Mouse (Mus musculus) monocyte, adult 2 months (primary cell): ENCODE data around the gene Cyfip2.

Experiments used
- DNase-seq, 2 experiments: peaks; one replicate each; pipeline ENCODE4 v3.0.0; 2022; ENCODE audit warnings: low spot score in 2 of 2, low read depth in 1 of 2

Cyfip2 gene

GRCm38 (mm10) chr11:46312523-46313035 lies at the start of gene Cyfip2:
TSS of gene Cyfip2 (minus strand) at chr11:46312859.
- no peak for DNase-seq

DNA sequence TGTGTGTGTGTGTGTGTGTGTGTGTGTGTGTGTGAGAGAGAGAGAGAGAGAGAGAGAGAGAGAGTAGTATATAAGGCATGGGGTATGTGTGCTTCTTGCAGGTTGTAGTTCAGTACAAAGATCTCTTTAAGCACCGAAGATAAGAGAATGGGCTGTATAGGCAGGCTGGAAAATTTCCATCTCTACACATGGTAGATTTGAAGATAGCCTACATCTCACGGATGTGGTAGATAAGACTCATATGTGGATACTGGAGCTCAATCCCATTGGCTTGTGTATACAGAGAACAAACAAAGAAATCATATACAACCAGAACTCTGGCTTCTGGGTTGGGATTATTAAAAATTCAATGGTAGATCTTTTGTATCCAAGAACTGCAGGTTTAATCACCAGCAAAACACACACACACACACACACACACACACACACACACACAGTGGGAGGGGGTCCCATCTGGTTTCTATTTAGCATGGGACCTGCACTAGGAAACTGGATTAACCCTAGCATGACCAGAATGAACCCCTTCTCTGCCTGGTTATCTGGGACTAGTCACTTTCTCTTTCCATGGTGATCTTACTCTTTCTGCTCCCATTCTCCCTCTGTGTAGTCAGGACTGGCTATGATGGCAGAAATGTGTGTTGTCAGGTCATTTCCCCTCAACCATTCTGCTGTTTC lies 48.5 kb upstream of the Cyfip2 start:
- no peak for DNase-seq

- no peak for DNase-seq
These were observed 45.7 kb upstream of the Cyfip2 start for GRCm38 (mm10) chr11:46358369-46358768.

DNA sequence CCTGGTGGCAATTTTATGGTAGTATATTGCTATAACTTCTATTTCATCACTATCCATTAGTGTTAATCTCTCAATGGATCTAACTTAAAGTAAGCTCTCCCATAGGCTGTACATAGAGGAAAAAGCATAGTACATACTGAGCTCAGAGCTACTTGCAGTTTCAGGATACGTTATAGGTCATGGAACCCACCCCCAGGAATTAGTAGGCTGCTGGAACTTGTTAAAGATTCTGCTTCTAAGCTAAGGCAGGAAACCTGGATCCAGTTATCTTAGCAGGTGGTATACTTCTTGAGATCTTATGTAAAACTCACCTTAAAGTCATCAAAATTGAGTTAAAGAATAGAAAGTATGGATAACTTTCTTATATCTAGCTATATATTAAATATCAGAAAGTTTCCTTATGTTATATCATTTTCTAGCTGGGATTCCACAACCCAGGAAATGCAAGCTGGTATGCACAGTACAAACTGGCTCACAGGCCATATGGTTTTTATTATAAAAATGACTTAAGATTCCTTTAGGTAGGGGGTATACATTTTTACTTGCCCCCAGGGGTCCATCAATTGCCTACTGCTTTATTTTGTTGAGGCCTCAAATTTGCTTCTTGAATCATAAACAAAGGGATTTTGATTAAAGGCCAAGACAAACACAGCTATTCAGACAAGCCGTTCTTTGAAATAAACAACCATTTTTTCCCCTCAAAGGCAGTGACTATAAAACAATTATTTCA lies 37.2 kb upstream of the Cyfip2 start:
- DNase-seq: no peak

- no peak for DNase-seq
These were observed 35.8 kb upstream of the Cyfip2 start for GRCm38 (mm10) chr11:46348416-46348815.

DNA sequence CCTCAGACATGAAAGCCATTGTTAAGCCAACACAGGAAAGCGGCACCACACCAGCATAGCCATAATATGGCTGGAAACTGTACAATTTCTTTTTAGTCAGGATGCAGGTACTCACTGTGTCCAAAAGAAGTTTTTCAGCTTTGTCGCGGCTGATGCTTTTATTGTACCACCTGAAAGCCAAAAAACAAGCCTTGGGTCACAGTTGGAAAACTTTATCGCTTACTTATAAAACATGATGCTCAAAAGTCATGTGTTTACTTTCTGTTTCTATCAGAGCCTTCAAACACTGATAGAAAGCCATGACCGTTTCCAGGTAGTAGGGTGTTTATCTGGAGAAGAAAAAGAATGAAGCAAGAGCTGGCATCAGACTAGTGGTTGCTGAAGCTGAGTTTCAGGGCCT lies 35.1 kb upstream of the Cyfip2 start:
- no peak for DNase-seq

GRCm38 (mm10) chr11:46343886-46344546 lies 31.4 kb upstream of the Cyfip2 start:
- no peak for DNase-seq

DNA sequence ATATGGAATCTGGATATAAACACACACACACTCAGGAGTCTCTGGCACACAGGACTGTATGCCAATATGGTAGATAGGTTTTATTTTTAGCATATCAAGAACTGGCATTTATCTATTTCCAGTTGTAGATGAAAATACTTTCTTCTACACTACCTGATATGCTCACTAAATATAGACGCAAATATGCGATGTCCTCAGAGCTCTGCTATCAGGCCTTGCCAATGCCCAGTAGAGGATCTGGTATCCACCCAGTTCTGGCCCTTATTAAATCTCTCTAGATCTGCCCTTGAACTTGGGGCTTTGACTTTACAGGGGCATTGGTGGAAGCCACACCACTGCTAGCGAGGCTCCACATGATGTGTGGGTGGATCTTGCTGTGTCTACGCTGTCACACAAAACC lies 29.3 kb upstream of the Cyfip2 start:
- no peak for DNase-seq

DNA sequence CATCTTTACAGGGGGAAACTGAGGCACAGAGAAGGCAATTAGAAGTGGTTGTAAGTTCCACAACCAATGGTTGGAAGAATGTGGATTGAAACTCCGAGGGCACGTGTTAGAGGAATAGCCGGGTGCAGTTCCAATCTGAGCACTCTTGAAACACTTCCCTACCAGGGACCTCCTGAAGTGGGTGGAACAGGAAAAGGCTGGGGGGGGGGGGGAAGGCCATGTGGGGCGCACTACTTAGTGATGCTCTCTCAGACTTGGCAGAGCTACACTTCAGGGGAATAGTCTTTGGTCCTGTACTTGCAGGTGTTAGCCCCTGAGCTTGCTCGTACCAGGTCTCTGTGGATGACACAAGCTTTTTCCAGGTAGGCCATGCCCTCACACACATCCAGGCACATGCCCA lies 23.4 kb upstream of the Cyfip2 start:
- no peak for DNase-seq

DNA sequence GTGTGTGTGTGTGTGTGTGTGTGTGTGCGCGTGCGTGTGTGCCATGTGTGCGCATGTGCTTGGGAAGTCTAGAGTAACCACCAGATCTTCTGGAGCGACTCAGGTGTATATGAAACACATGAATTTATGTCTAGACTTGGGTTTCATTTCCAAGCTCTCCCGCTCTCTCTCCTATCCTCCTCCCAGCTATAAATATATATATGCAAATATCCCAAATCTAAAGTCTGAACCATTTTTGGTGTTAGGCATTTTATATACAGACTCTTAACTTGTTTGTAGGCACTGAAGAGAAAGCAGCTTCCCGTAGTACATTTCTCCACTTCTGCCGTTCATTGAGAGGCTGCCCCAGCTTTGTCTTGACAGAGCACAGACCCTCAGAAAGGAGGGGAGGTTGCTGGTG lies 19.6 kb upstream of the Cyfip2 start:
- no peak for DNase-seq

GRCm38 (mm10) chr11:46326271-46327015 lies 13.8 kb upstream of the Cyfip2 start:
- DNase-seq: no peak

- DNase-seq: no peak
These were observed 8.9 kb upstream of the Cyfip2 start for GRCm38 (mm10) chr11:46321559-46321958.

- peak; percentile 64 to 71 for DNase-seq
These were observed 1.9 kb upstream of the Cyfip2 start for GRCm38 (mm10) chr11:46314534-46314933.

DNA sequence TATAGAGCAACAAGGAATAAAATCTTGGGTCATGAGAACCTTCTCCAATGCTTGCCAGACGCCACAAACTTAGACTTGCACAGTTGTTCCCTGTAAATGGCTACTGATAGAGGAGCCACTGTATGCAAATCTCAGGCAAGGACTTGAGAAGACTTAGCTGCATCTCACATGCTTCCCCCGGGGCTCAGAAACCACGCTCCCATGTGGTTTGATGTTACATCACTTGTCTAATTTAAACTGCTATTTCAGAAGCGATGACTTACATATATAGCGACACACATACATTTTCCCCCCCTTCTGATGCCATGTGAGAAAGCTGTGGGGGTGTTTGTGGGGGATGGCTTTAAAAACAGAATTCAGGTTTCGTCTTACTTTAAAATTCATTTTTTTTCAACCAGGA lies 1.2 kb upstream of the Cyfip2 start:
- peak in 1 of 2 experiments; percentile 51 for DNase-seq

DNA sequence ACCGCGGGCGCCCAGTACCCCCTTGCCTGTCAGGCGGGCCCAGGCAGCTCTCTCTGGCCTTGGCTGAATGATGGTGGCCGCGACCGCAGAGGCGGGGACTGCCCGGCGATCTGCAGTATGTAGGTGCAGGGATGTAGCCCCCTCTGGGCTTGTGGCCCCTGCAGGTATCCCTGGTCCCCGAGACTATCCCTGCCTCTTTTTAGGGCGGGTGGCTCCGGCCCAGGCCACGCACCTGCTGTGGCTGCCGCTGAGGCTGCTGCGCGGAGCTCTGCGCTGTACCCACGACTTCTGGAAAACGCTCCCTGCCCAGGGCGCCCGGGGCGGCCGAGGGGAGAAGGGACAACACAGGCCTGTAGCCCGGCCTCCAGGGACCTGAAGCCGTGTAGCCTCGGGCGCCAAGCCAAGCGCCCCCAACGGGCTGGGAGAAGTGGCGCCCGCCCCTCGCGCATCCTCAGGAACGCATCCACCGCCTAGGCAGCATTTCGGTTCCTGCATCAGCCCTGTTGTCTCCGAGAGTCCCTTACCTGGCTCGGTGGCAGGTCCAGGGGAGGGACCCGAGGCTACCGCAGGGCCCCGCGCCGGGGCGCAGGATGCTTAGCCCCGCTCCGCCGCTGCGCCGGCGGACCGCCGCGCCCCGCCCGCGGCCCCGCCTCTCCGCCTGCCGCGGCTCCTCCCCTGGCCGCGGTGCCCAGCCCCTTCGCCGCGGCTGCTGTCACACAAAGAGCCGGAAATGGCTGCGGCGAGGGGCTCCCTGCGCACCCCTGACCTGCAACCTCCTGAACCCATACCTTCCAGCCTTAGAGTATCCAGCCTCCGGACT lies 746 bp downstream of the Cyfip2 start:
- DNase-seq: peak in 1 of 2 experiments; percentile 51

DNA sequence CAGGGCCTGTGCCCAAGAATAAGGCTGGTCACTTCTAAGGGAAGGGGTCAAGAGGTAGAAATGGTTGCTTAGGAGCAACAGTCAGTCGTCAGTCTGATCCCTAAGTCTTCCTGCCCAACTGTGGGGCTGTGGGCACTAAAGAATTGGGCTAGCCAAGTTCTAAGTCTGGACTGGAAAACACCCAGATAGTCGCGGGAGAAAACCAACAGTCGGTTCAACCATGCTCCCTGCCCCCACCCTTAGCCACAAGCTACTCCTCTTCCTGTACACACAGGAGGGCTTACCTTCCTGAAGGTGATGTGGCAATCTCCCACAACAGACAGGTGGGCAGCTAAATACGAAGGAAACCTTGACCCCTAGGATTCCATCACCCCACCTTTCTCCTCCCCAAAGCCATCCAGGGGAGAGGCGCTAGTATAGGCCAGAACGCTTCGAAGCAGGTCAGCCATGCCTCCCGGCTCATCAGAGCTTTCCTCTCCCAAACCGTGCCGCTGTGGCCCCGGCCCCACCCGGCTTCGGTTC lies 1.4 kb downstream of the Cyfip2 start:
- DNase-seq: peak in 1 of 2 experiments; percentile 30

- no peak for DNase-seq
These were observed 2.0 kb downstream of the Cyfip2 start for GRCm38 (mm10) chr11:46310647-46311063.

GRCm38 (mm10) chr11:46309808-46310555 lies 2.7 kb downstream of the Cyfip2 start:
- peak in 1 of 2 experiments; percentile 40 for DNase-seq

GRCm38 (mm10) chr11:46309111-46309741 lies 3.4 kb downstream of the Cyfip2 start:
- DNase-seq: no peak
